Mouse (Mus musculus) embryonic facial prominence, embryonic 14.5 days (tissue): ENCODE measurements around the gene Clmp. TPM values are rescaled to one million over a fixed set of nuclear protein-coding genes. Genes with fewer than 3 reads are reported as not detected.

Experiments
- ATAC-seq: fragments of 200-750 bp; cut with Nextera tagmentation; 2 replicates; pipeline ENCODE4 v1.8.0; 2017; ENCODE audit warnings: low read depth, moderate number of reproducible peaks, moderate TSS enrichment
- DNase-seq: peaks from one replicate; pipeline ENCODE4 v3.0.0-alpha.2; 2015; ENCODE audit warnings: low spot score
- H3K27ac ChIP-seq: fragments of 300-500 bp; sonication (generic); replicated peaks from 2 replicates; pipeline ENCODE4 v1.5.1; 2014; ENCODE audit warnings: low read depth, mild to moderate bottlenecking, low read length, moderate library complexity
- H3K27me3 ChIP-seq: fragments of 300-500 bp; sonication (generic); replicated peaks from 2 replicates; pipeline ENCODE4 v1.6.1; 2014; ENCODE audit warnings: low read length; ENCODE audit not compliant: control insufficient read depth, insufficient read depth
- H3K36me3 ChIP-seq: fragments of 300-500 bp; sonication (generic); 2 replicates; pipeline ENCODE4 v1.6.1; 2014; ENCODE audit warnings: low read length, mixed read lengths; ENCODE audit not compliant: control insufficient read depth, insufficient read depth
- H3K4me1 ChIP-seq: fragments of 300-500 bp; sonication (generic); 2 replicates; pipeline ENCODE4 v1.6.1; 2014; ENCODE audit warnings: antibody characterized with exemption, low read length; ENCODE audit not compliant: control insufficient read depth, insufficient read depth
- H3K4me2 ChIP-seq: fragments of 300-500 bp; sonication (generic); 2 replicates; pipeline ENCODE4 v1.6.1; 2014; ENCODE audit warnings: low read depth, mild to moderate bottlenecking, low read length, moderate library complexity, mixed read lengths
- H3K4me3 ChIP-seq: fragments of 300-500 bp; sonication (generic); 2 replicates; pipeline ENCODE4 v1.5.1; 2014; ENCODE audit warnings: low read depth, mild to moderate bottlenecking, low read length
- H3K9ac ChIP-seq: fragments of 300-500 bp; sonication (generic); 2 replicates; pipeline ENCODE4 v1.6.1; 2014; ENCODE audit warnings: low read depth, mild to moderate bottlenecking, low read length, moderate library complexity, mixed read lengths
- H3K9me3 ChIP-seq: fragments of 300-500 bp; sonication (generic); 2 replicates; pipeline ENCODE4 v1.6.1; 2016; ENCODE audit warnings: low read length; ENCODE audit not compliant: control insufficient read depth
- WGBS: fragments of 180-500 bp; shearing (Covaris S2); extraction: QIAGEN DNeasy Blood & Tissue Kit; methylation state at CpG from one replicate; pipeline ENCODE4 v1.1.7; 2014; 5-methylcytosine and 5-hydroxymethylcytosine counted together
- polyA plus RNA-seq: library from polyadenylated mRNA; unstranded; fragments of >200 nt; fragmentation: Nextera tagmentation; extraction: Ambion mirVana; gene quantifications from 2 replicates; pipeline ENCODE4 v1.2.1, GENCODE M21; 2014

Gene Clmp
- polyA plus RNA-seq, 1 experiment from 2014 or later, result 51.2 TPM

GRCm38 (mm10) chr9:40717875-40718185 lies 32.1 kb downstream of the Clmp start:
- Histone ChIP-seq H3K27ac (peak overlapping the region; percentile 4; the same call in 1 of the 2 replicates), H3K4me1 (peaks cover 10% of the 10 kb centered on the region), H3K36me3 (no peaks in the 10 kb centered on the region), H3K9me3 (no peaks in the 10 kb centered on the region), H3K4me3 (no peak overlapping the region), H3K27me3 (no peaks in the 10 kb centered on the region), H3K9ac (no peak overlapping the region), H3K4me2 (no peak overlapping the region)
- DNase-seq, result peak; percentile 79
- ATAC-seq, result peak; percentile 51
- 10% methylated on average over 7 of the region's 7 CpGs for WGBS

GRCm38 (mm10) chr9:40720881-40721280 lies 35.1 kb downstream of the Clmp start:
- DNase-seq, result no peak
- Histone ChIP-seq H3K4me2 (no peak overlapping the region), H3K27me3 (no peaks in the 10 kb centered on the region), H3K9me3 (no peaks in the 10 kb centered on the region), H3K9ac (no peak overlapping the region), H3K36me3 (no peaks in the 10 kb centered on the region), H3K4me3 (no peak overlapping the region), H3K4me1 (peaks cover 10% of the 10 kb centered on the region), H3K27ac (no peak overlapping the region)
- ATAC-seq, result no peak
- 72% methylated on average over 7 of the region's 7 CpGs for WGBS

- H3K9ac ChIP-seq, result no peak overlapping the region
- H3K27ac ChIP-seq, result no peak overlapping the region
- H3K4me3 ChIP-seq, result no peak overlapping the region
- H3K9me3 ChIP-seq, result no peaks in the 10 kb centered on the region
- H3K27me3 ChIP-seq, result no peaks in the 10 kb centered on the region
- H3K4me2 ChIP-seq, result no peak overlapping the region
- H3K36me3 ChIP-seq, result no peaks in the 10 kb centered on the region
- H3K4me1 ChIP-seq, result peaks cover 4% of the 10 kb centered on the region; the same call in 1 of the 2 replicates
- ATAC-seq, result no peak; the same call in 1 of the 2 replicates
- WGBS, result 55% methylated on average over 2 of the region's 2 CpGs
- DNase-seq, result no peak
Observed at GRCm38 (mm10) chr9:40723311-40723772, 37.6 kb downstream of the Clmp start.

GRCm38 (mm10) chr9:40724978-40725377 lies 39.2 kb downstream of the Clmp start:
- WGBS, result 42% methylated on average over 5 of the region's 5 CpGs

GRCm38 (mm10) chr9:40727140-40727823 lies 41.5 kb downstream of the Clmp start:
- Histone ChIP-seq H3K4me1 (peaks cover 22% of the 10 kb centered on the region; the same call in 1 of the 2 replicates), H3K36me3 (no peaks in the 10 kb centered on the region), H3K9ac (no peak overlapping the region), H3K9me3 (no peaks in the 10 kb centered on the region), H3K27me3 (no peaks in the 10 kb centered on the region), H3K4me2 (no peak overlapping the region), H3K4me3 (no peak overlapping the region), H3K27ac (no peak overlapping the region)
- DNase-seq (no peak), ATAC-seq (no peak)
- 88% methylated on average over 4 of the region's 4 CpGs for WGBS

More at GRCm38 (mm10) chr9:40724978-40725377, 39.2 kb downstream of the Clmp start:
- no peak overlapping the region for H3K4me3 ChIP-seq
- no peaks in the 10 kb centered on the region for H3K36me3 ChIP-seq
- DNase-seq (no peak), ATAC-seq (no peak)
- peaks cover 6% of the 10 kb centered on the region; the same call in 1 of the 2 replicates for H3K4me1 ChIP-seq
- H3K27ac ChIP-seq, result no peak overlapping the region
- no peak overlapping the region for H3K9ac ChIP-seq
- H3K9me3 ChIP-seq, result no peaks in the 10 kb centered on the region
- H3K4me2 ChIP-seq, result no peak overlapping the region
- no peaks in the 10 kb centered on the region for H3K27me3 ChIP-seq

- no peaks in the 10 kb centered on the region for H3K36me3 ChIP-seq
Observed at GRCm38 (mm10) chr9:40727824-40728495, 42.2 kb downstream of the Clmp start.

GRCm38 (mm10) chr9:40730302-40730700 lies 44.5 kb downstream of the Clmp start:
- 29% methylated on average over 12 of the region's 12 CpGs for WGBS
- Histone ChIP-seq H3K27me3 (no peaks in the 10 kb centered on the region), H3K4me2 (peak overlapping the region; percentile 78), H3K9ac (peak overlapping the region; percentile 60), H3K36me3 (no peaks in the 10 kb centered on the region), H3K27ac (peak overlapping the region; percentile 96), H3K9me3 (no peaks in the 10 kb centered on the region), H3K4me1 (peaks cover 23% of the 10 kb centered on the region; the same call in 1 of the 2 replicates), H3K4me3 (peak overlapping the region; percentile 40)
- ATAC-seq (peak; percentile 7; the same call in 1 of the 2 replicates), DNase-seq (no peak)

More at GRCm38 (mm10) chr9:40727824-40728495, 42.2 kb downstream of the Clmp start:
- no peak overlapping the region for H3K4me2 ChIP-seq
- no peak overlapping the region for H3K9ac ChIP-seq
- no peak for DNase-seq
- no peaks in the 10 kb centered on the region for H3K27me3 ChIP-seq
- 67% methylated on average over 7 of the region's 7 CpGs for WGBS
- no peak overlapping the region for H3K4me3 ChIP-seq
- no peaks in the 10 kb centered on the region for H3K9me3 ChIP-seq
- no peak for ATAC-seq
- peaks cover 23% of the 10 kb centered on the region; the same call in 1 of the 2 replicates for H3K4me1 ChIP-seq
- H3K27ac ChIP-seq, result no peak overlapping the region; the same call in 1 of the 2 replicates

- DNase-seq (peak; percentile 91), ATAC-seq (peak; percentile 89)
- WGBS, result under 1% methylated on average over 35 of the region's 35 CpGs
- Histone ChIP-seq H3K27ac (peak overlapping the region; percentile 96), H3K4me2 (peak overlapping the region; percentile 78), H3K4me1 (peaks cover 23% of the 10 kb centered on the region; the same call in 1 of the 2 replicates), H3K36me3 (no peaks in the 10 kb centered on the region), H3K4me3 (peak overlapping the region; percentile 40), H3K9ac (peak overlapping the region; percentile 60), H3K27me3 (no peaks in the 10 kb centered on the region), H3K9me3 (no peaks in the 10 kb centered on the region)
Observed at GRCm38 (mm10) chr9:40730701-40731590, 45.2 kb downstream of the Clmp start.
